Mouse (Mus musculus): ENCODE results near the gene Gse1. TPM values are rescaled to one million over a fixed set of nuclear protein-coding genes. Genes with fewer than 3 reads are reported as not detected.
A peak's percentile ranks its signal among the peaks of the same experiment; 100 is the strongest.

Gene Gse1
- polyA plus RNA-seq, 1 experiment from 2014 or later, result 20.7 TPM

DNA sequence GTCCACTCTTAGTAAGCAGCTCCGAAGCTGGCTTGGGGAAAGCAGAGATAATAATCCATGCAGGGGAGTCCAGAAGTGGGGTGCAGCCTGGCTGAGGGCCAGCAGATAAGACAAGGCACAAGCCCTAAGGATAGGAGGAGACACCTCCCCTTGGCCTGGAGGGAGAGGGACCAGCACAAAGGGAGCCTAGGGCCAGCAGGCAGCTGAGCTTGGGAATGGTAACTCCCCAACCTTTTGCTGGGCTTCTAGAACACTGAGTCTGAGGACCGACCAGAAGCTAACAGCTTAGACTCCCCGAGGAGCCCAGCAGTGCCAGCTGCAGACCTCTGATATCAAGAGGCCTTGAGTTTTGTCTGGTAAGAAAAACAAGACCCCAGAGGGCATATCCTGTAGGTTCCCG, 115.9 kb downstream of the Gse1 start:
- Histone ChIP-seq H3K9ac (ENCODE audit: low read length) (peak overlapping the region; percentile 15; the same call in 1 of the 2 replicates), H3K4me3 (ENCODE audit: low read depth, low read length) (no peak overlapping the region), H3K27me3 (ENCODE audit: control insufficient read depth, insufficient read depth, low read length) (no peaks in the 10 kb centered on the region; the same call in 1 of the 2 replicates), H3K4me2 (no peak overlapping the region), H3K4me1 (ENCODE audit: control insufficient read depth, insufficient read depth, low read length) (peaks cover 47% of the 10 kb centered on the region), H3K36me3 (ENCODE audit: control insufficient read depth, insufficient read depth, low read length) (no peaks in the 10 kb centered on the region), H3K27ac (ENCODE audit: low read depth, low read length) (peak overlapping the region; percentile 30; the same call in 1 of the 2 replicates), H3K9me3 (ENCODE audit: control insufficient read depth, low read length) (no peaks in the 10 kb centered on the region)
- DNase-seq (ENCODE audit: low spot score, missing footprints), result no peak
- WGBS, result 29% methylated on average over 4 of the region's 4 CpGs
- ATAC-seq (ENCODE audit: low FRiP score), result no peak

DNA sequence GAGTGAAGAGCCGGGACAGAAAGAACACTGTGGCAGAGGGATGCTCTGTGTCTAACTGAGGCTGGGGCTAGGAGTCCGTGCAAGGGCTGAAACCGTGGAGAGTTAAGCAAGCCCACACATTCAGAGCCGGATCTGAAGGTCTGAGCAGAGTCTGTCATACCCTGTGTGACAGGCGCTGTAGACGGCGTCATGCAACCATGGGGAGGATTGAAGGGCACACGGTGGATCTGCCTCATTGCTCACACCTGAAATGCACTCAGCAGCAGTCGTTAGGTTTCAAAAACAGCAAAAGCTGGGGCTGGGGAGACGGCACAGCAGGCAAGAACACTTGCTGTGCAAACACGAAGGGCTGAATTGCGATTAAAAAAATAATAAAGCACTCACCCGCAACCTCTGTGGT, 116.3 kb downstream of the Gse1 start:
- WGBS, result 29% methylated on average over 13 of the region's 13 CpGs
- DNase-seq (ENCODE audit: low spot score, missing footprints), result no peak
- Histone ChIP-seq H3K9ac (ENCODE audit: low read length) (peak overlapping the region; percentile 15; the same call in 1 of the 2 replicates), H3K27me3 (ENCODE audit: control insufficient read depth, insufficient read depth, low read length) (no peaks in the 10 kb centered on the region; the same call in 1 of the 2 replicates), H3K4me1 (ENCODE audit: control insufficient read depth, insufficient read depth, low read length) (peaks cover 50% of the 10 kb centered on the region), H3K4me2 (no peak overlapping the region), H3K27ac (ENCODE audit: low read depth, low read length) (peak overlapping the region; percentile 30; the same call in 1 of the 2 replicates), H3K9me3 (ENCODE audit: control insufficient read depth, low read length) (no peaks in the 10 kb centered on the region), H3K4me3 (ENCODE audit: low read depth, low read length) (no peak overlapping the region), H3K36me3 (ENCODE audit: control insufficient read depth, insufficient read depth, low read length) (no peaks in the 10 kb centered on the region)
- no peak for ATAC-seq (ENCODE audit: low FRiP score)

DNA sequence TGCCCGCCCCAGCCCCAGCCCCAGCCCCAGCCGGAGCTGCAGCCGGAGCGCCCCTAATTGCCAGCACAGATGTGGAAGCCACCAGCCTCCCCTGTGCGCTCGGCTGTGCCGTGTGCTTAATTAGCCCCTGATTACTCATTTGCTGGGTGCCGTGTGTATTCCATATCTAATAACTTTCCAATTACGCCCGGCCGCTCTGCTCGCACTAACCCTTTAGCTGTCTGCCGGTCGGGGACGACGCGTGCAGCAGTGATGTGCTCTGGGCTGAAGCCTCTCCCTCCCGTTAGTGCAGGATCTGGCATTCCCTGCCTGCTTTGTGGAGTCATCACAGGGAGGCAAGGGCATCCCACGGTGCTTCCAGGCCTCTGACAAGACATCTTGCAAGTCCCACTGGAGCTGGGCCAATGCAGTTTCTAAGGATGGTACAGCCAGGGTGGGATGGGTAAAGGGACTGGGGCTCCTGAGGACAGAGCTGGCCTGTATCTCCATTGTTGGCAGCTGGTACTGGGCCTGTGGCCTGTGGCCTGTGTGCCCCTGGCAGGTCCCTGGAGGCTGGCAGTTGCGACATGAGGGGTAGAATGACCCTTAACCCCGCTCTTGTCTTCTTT, 119.6 kb downstream of the Gse1 start:
- 77% methylated on average over 21 of the region's 21 CpGs for WGBS
- no peak overlapping the region for H3K4me2 ChIP-seq
- DNase-seq (ENCODE audit: low spot score, missing footprints) (no peak), ATAC-seq (ENCODE audit: low FRiP score) (0 out of 2 replicates have a peak, but pooled peaks have one; percentile 41)
- H3K9ac ChIP-seq (ENCODE audit: low read length), result no peak overlapping the region; the same call in 1 of the 2 replicates
- H3K27me3 ChIP-seq (ENCODE audit: control insufficient read depth, insufficient read depth, low read length), result no peaks in the 10 kb centered on the region; the same call in 1 of the 2 replicates
- H3K4me3 ChIP-seq (ENCODE audit: low read depth, low read length), result no peak overlapping the region
- H3K36me3 ChIP-seq (ENCODE audit: control insufficient read depth, insufficient read depth, low read length), result no peaks in the 10 kb centered on the region
- peak overlapping the region; percentile 54; the same call in 1 of the 2 replicates for H3K27ac ChIP-seq (ENCODE audit: low read depth, low read length)
- H3K9me3 ChIP-seq (ENCODE audit: control insufficient read depth, low read length), result no peaks in the 10 kb centered on the region
- peaks cover 56% of the 10 kb centered on the region for H3K4me1 ChIP-seq (ENCODE audit: control insufficient read depth, insufficient read depth, low read length)

DNA sequence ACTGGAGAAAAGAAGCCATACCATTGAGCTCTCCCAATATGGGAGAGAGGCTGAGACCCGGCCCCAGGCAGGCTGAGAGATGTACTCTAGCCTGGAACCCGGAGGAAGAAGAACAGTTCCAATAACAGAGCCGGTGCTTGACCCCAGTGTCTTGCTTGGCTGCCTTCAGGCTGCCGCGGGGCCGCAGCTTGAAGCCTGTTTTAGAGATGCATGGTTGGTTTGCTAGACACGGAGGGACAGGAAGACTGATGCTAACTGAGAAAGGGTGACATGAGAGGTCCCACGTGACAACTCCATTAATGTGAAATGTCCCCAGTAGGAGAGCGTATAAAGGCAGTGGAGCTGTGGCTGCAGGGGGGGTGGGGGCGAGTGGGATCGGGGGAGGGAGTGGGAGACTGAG, 120.7 kb downstream of the Gse1 start:
- H3K36me3 ChIP-seq (ENCODE audit: control insufficient read depth, insufficient read depth, low read length), result no peaks in the 10 kb centered on the region
- H3K9ac ChIP-seq (ENCODE audit: low read length), result no peak overlapping the region; the same call in 1 of the 2 replicates
- DNase-seq (ENCODE audit: low spot score, missing footprints) (no peak), ATAC-seq (ENCODE audit: low FRiP score) (no peak)
- 25% methylated on average over 11 of the region's 11 CpGs for WGBS
- no peaks in the 10 kb centered on the region; the same call in 1 of the 2 replicates for H3K27me3 ChIP-seq (ENCODE audit: control insufficient read depth, insufficient read depth, low read length)
- no peak overlapping the region for H3K4me3 ChIP-seq (ENCODE audit: low read depth, low read length)
- H3K27ac ChIP-seq (ENCODE audit: low read depth, low read length), result no peak overlapping the region
- H3K9me3 ChIP-seq (ENCODE audit: control insufficient read depth, low read length), result no peaks in the 10 kb centered on the region
- H3K4me2 ChIP-seq, result no peak overlapping the region
- H3K4me1 ChIP-seq (ENCODE audit: control insufficient read depth, insufficient read depth, low read length), result peaks cover 62% of the 10 kb centered on the region

DNA sequence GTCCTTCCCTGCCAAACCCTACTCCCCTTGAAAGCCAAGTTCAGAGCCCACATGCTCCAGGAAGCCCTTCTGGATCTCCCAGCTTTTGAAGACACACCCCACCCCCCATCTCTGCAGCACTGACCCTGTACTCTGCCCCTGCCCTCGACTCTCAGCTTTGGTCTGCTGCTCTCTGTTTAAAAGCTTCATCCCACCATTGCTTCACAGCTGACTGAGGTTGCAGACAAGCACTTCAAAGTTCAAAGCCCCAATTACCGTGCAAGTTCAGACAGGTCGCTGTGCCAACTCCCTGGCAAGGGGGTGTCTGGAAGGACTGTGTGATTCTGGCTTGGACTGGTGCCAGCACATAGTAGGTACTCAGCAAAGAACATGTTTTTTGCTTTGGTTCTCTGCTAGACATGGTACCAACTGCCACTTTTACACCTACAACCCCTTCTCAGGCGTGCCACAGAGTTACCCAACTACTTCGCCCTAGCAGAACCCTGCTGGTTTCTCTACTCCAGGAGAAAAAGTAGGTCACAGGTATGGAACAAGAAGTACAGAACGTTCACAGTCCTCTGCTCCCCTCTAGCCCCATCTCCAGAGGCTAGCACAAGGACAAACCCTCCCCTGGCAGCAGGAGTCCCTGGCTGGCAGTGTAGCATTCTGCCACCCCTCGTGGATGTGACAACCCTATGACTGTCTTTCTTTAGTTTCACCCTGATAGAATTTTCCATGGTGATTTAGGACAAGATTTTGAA, 123.2 kb downstream of the Gse1 start:
- WGBS, result 63% methylated on average over 7 of the region's 7 CpGs
- Histone ChIP-seq H3K27me3 (ENCODE audit: control insufficient read depth, insufficient read depth, low read length) (no peaks in the 10 kb centered on the region; the same call in 1 of the 2 replicates), H3K9me3 (ENCODE audit: control insufficient read depth, low read length) (no peaks in the 10 kb centered on the region), H3K9ac (ENCODE audit: low read length) (no peak overlapping the region), H3K4me3 (ENCODE audit: low read depth, low read length) (no peak overlapping the region), H3K4me1 (ENCODE audit: control insufficient read depth, insufficient read depth, low read length) (peaks cover 64% of the 10 kb centered on the region), H3K27ac (ENCODE audit: low read depth, low read length) (no peak overlapping the region), H3K4me2 (no peak overlapping the region), H3K36me3 (ENCODE audit: control insufficient read depth, insufficient read depth, low read length) (no peaks in the 10 kb centered on the region)
- DNase-seq (ENCODE audit: low spot score, missing footprints), result no peak
- no peak for ATAC-seq (ENCODE audit: low FRiP score)

- Histone ChIP-seq H3K4me2 (no peak overlapping the region), H3K27me3 (ENCODE audit: control insufficient read depth, insufficient read depth, low read length) (no peaks in the 10 kb centered on the region; the same call in 1 of the 2 replicates), H3K36me3 (ENCODE audit: control insufficient read depth, insufficient read depth, low read length) (no peaks in the 10 kb centered on the region), H3K4me3 (ENCODE audit: low read depth, low read length) (no peak overlapping the region), H3K27ac (ENCODE audit: low read depth, low read length) (no peak overlapping the region), H3K9me3 (ENCODE audit: control insufficient read depth, low read length) (no peaks in the 10 kb centered on the region), H3K4me1 (ENCODE audit: control insufficient read depth, insufficient read depth, low read length) (peaks cover 62% of the 10 kb centered on the region), H3K9ac (ENCODE audit: low read length) (no peak overlapping the region; the same call in 1 of the 2 replicates)
- ATAC-seq (ENCODE audit: low FRiP score), result no peak
- 76% methylated on average over 10 of the region's 10 CpGs for WGBS
- no peak for DNase-seq (ENCODE audit: low spot score, missing footprints)
These were observed 123.8 kb downstream of the Gse1 start for GRCm38 (mm10) chr8:120352096-120352495.

DNA sequence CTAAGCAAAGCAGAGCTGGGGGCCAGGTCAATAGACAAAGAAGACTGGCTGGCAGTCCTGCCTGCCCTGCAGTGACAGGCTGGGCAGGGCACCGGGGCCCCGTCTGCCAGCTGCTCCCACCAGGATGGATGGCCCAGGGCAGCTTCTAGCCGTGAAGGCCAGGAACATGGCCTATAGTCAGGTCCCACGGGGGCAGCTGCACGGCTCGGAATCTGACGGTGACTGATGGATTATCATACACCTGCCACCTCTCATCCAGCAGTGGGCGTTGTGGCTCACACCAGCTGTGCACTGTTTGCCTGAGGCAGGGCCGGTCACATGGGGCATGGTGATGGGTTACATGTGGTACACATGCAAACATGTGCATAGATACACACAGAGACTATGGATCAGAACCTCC, 127.8 kb downstream of the Gse1 start:
- ATAC-seq (ENCODE audit: low FRiP score), result peak; percentile 54
- H3K4me3 ChIP-seq (ENCODE audit: low read depth, low read length), result no peak overlapping the region
- DNase-seq (ENCODE audit: low spot score, missing footprints), result no peak
- WGBS, result 74% methylated on average over 9 of the region's 9 CpGs
- no peak overlapping the region for H3K4me2 ChIP-seq
- H3K27me3 ChIP-seq (ENCODE audit: control insufficient read depth, insufficient read depth, low read length), result no peaks in the 10 kb centered on the region
- peaks cover 43% of the 10 kb centered on the region for H3K4me1 ChIP-seq (ENCODE audit: control insufficient read depth, insufficient read depth, low read length)
- H3K27ac ChIP-seq (ENCODE audit: low read depth, low read length), result no peak overlapping the region
- H3K9ac ChIP-seq (ENCODE audit: low read length), result no peak overlapping the region
- no peaks in the 10 kb centered on the region for H3K9me3 ChIP-seq (ENCODE audit: control insufficient read depth, low read length)
- no peaks in the 10 kb centered on the region for H3K36me3 ChIP-seq (ENCODE audit: control insufficient read depth, insufficient read depth, low read length)

- Histone ChIP-seq H3K27me3 (ENCODE audit: control insufficient read depth, insufficient read depth, low read length) (no peaks in the 10 kb centered on the region), H3K36me3 (ENCODE audit: control insufficient read depth, insufficient read depth, low read length) (no peaks in the 10 kb centered on the region), H3K4me1 (ENCODE audit: control insufficient read depth, insufficient read depth, low read length) (peaks cover 34% of the 10 kb centered on the region), H3K4me3 (ENCODE audit: low read depth, low read length) (no peak overlapping the region), H3K27ac (ENCODE audit: low read depth, low read length) (no peak overlapping the region), H3K9me3 (ENCODE audit: control insufficient read depth, low read length) (no peaks in the 10 kb centered on the region), H3K9ac (ENCODE audit: low read length) (no peak overlapping the region), H3K4me2 (no peak overlapping the region)
- DNase-seq (ENCODE audit: low spot score, missing footprints) (no peak), ATAC-seq (ENCODE audit: low FRiP score) (no peak)
- 81% methylated on average over 6 of the region's 6 CpGs for WGBS
These were observed 129.2 kb downstream of the Gse1 start for GRCm38 (mm10) chr8:120357504-120357903.

- Histone ChIP-seq H3K4me3 (ENCODE audit: low read depth, low read length) (no peak overlapping the region), H3K27ac (ENCODE audit: low read depth, low read length) (no peak overlapping the region), H3K4me2 (no peak overlapping the region), H3K27me3 (ENCODE audit: control insufficient read depth, insufficient read depth, low read length) (no peaks in the 10 kb centered on the region), H3K36me3 (ENCODE audit: control insufficient read depth, insufficient read depth, low read length) (no peaks in the 10 kb centered on the region), H3K9me3 (ENCODE audit: control insufficient read depth, low read length) (no peaks in the 10 kb centered on the region), H3K9ac (ENCODE audit: low read length) (no peak overlapping the region), H3K4me1 (ENCODE audit: control insufficient read depth, insufficient read depth, low read length) (peaks cover 16% of the 10 kb centered on the region)
- ATAC-seq (ENCODE audit: low FRiP score) (no peak), DNase-seq (ENCODE audit: low spot score, missing footprints) (no peak)
- 80% methylated on average over 8 of the region's 8 CpGs for WGBS
These were observed 133.0 kb downstream of the Gse1 start for GRCm38 (mm10) chr8:120361301-120361700.
